Mouse (Mus musculus): ENCODE results near the gene Mcf2l. TPM values are rescaled to one million over a fixed set of nuclear protein-coding genes. Genes with fewer than 3 reads are reported as not detected.

Mcf2l gene
- polyA plus RNA-seq, 1 experiment: 57.7 TPM

DNA sequence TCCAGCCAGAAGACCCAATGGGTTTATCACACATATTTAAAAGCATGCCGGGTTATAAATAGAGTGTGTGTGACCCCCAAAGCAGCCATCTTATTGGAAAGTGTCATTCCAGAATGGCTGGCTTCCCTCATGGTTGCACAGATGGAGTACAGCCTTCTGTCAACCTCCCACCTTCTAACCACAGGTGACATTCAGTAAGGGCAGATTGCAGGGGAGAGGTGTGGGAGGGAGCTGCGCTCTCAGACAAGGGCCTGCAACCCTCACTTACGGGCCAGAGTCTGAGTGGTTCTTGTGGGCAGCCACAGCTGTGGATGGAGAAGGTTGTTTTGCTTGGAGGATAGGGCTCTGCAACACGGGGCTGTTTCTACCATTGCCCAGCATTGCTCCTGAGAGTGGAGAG lies 47.0 kb downstream of the Mcf2l start:
- TF ChIP-seq GATA1 (IDR thresholded peaks at IDR 0.05; ENCODE audit: borderline replicate concordance, low read length) (no peak), FLI1 (IDR thresholded peaks at IDR 0.05; ENCODE audit: low read length) (no peak)
- peaks cover 5% of the 10 kb centered on the region; the same call in 1 of the 2 replicates for H3K9me3 ChIP-seq
- peaks cover 66% of the 10 kb centered on the region for H3K4me1 ChIP-seq
- no peak overlapping the region for H3K4me3 ChIP-seq (replicated peaks)
- peaks cover 49% of the 10 kb centered on the region for H3K27me3 ChIP-seq (replicated peaks)
- peaks cover 26% of the 10 kb centered on the region for H3K36me3 ChIP-seq (replicated peaks; ENCODE audit: low read length)

DNA sequence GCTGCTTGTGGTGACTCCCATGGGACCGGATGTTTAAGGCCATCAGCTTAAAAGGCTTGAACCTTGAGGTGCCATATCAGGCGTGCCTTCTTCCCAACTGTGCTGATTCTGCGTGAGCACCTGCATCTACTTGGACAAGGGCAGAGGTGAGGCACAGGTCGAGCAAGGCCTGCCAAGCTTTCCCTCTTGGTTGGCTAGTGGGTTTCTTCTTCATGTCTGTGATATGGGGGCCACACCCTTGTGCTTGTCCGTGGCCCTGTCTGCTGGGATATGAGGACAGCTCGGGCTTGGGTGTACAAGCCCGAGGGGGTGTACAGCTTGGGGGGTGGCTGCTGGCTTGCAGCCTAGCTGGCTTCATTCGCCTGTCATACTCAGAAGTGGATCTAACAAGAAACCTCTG lies 51.4 kb downstream of the Mcf2l start:
- Histone ChIP-seq H3K4me1 (peaks cover 79% of the 10 kb centered on the region), H3K27me3 (replicated peaks) (peaks cover 31% of the 10 kb centered on the region), H3K4me3 (replicated peaks) (no peak overlapping the region), H3K9me3 (peaks cover 5% of the 10 kb centered on the region; the same call in 1 of the 2 replicates), H3K36me3 (replicated peaks; ENCODE audit: low read length) (peaks cover 47% of the 10 kb centered on the region)
- TF ChIP-seq GATA1 (IDR thresholded peaks at IDR 0.05; ENCODE audit: borderline replicate concordance, low read length) (no peak), FLI1 (IDR thresholded peaks at IDR 0.05; ENCODE audit: low read length) (no peak)

DNA sequence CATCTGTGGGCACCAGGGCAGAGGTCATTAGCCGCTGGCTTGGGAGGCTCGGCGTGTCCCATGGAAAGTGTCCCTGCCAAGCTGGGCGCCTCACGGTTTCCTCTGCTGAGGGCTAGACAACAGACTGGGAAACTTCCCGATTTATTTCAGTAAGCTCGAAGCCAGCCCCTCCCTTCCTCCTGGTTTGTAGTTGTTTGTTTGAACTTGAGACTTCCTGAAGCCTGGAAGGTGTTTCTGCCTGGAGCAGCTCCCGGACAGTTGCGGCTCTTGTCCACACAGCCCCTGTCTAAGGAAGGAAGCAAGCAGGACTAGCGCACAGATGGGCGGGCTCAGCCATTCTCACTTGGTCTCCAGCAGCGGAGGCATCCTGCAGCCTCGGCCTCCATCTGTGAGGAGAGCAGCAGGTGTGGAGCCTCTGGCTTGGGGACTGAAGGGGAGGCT lies 52.4 kb downstream of the Mcf2l start:
- no peak overlapping the region for H3K4me3 ChIP-seq (replicated peaks)
- H3K4me1 ChIP-seq: peaks cover 76% of the 10 kb centered on the region
- peaks cover 32% of the 10 kb centered on the region for H3K27me3 ChIP-seq (replicated peaks)
- peaks cover 5% of the 10 kb centered on the region; the same call in 1 of the 2 replicates for H3K9me3 ChIP-seq
- peaks cover 50% of the 10 kb centered on the region for H3K36me3 ChIP-seq (replicated peaks; ENCODE audit: low read length)
- no peak for TF ChIP-seq FLI1 (IDR thresholded peaks at IDR 0.05; ENCODE audit: low read length)
- no peak for TF ChIP-seq GATA1 (IDR thresholded peaks at IDR 0.05; ENCODE audit: borderline replicate concordance, low read length)

DNA sequence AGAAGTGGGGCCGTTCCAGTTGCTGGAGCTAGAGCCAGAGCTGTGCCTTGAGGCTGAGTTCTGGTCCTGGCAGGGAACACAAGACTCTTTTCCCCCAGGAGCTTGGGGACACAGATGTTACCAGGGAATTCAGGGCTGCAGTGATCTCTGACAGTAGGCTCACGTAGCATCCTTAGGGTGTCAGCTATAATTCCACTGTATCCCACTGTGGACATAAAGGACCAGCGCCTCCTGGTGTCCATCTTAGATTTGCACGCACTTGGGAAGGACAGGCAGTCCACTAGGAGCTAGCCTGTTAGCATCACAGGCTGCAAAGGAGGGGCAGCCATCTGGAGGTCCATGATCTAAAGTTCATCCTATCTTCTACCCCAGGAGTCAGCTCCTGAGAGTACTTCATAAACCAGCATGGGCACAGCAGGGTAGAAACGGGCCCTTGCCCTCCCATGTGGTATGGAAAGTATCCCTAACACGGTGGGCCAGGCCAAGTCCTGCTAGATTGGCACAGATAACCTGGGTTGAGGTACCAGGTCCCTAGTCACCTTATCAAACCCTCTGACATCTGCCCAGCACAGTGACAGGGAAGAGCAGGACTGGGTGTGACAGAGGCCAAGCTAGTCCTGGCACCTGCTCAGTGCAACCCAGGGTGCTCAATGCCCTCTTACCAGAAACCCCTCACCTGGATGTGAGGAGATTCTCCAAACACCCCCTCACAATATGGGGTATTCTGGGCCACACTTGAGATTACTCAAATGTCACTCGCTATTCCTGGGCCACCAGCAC lies 53.8 kb downstream of the Mcf2l start:
- H3K27me3 ChIP-seq (replicated peaks): peaks cover 41% of the 10 kb centered on the region
- H3K4me1 ChIP-seq: peaks cover 80% of the 10 kb centered on the region
- TF ChIP-seq FLI1 (IDR thresholded peaks at IDR 0.05; ENCODE audit: low read length) (no peak), GATA1 (IDR thresholded peaks at IDR 0.05; ENCODE audit: borderline replicate concordance, low read length) (no peak)
- H3K36me3 ChIP-seq (replicated peaks; ENCODE audit: low read length): peaks cover 48% of the 10 kb centered on the region
- no peak overlapping the region for H3K4me3 ChIP-seq (replicated peaks)
- peaks cover 5% of the 10 kb centered on the region; the same call in 1 of the 2 replicates for H3K9me3 ChIP-seq

DNA sequence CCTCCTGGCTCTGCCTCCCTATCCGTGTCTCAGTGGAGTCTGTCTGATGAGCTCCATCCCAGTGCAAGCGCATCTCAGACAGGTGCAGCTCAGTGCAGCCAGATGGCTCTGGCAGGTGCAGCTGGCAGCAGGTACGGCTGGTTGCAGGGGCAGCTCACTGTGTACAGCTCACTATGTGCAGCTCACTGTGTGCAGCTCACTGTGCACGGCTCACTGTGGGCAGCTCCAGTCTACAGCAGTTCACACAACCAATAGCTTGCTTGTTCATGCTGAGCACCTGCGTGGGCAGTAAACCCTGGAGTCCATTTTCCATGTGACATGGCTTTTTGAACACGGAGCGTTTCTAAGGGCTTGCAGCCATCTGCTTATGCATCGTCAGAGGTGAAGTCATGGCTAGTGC lies 54.4 kb downstream of the Mcf2l start:
- H3K36me3 ChIP-seq (replicated peaks; ENCODE audit: low read length): peaks cover 48% of the 10 kb centered on the region
- peaks cover 82% of the 10 kb centered on the region for H3K4me1 ChIP-seq
- TF ChIP-seq FLI1 (IDR thresholded peaks at IDR 0.05; ENCODE audit: low read length): no peak
- peaks cover 42% of the 10 kb centered on the region for H3K27me3 ChIP-seq (replicated peaks)
- H3K4me3 ChIP-seq (replicated peaks): peak overlapping the region; percentile 23
- H3K9me3 ChIP-seq: peaks cover 5% of the 10 kb centered on the region; the same call in 1 of the 2 replicates

DNA sequence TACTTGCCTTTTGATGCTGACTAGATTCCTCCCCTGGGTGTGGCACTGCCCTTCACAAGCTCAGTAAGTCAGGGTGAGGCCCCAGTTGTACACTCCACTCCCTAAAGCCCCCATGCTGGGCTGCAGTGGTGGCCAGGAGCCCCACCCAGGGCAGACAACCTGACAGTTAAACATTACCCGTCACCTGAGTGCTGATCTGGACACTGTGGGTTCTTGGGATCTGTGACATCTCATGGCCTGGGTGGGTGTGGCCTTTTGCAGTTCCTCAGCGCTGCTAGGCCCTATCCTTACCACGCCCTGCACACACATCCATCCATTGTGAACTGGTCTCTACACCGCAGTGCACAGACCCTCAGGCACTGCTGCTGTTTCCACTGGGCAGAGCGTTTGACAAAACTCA lies 55.3 kb downstream of the Mcf2l start:
- peaks cover 36% of the 10 kb centered on the region for H3K27me3 ChIP-seq (replicated peaks)
- no peak for TF ChIP-seq FLI1 (IDR thresholded peaks at IDR 0.05; ENCODE audit: low read length)
- TF ChIP-seq GATA1 (IDR thresholded peaks at IDR 0.05; ENCODE audit: borderline replicate concordance, low read length): no peak
- H3K9me3 ChIP-seq: peaks cover under 1% of the 10 kb centered on the region; the same call in 1 of the 2 replicates
- H3K4me1 ChIP-seq: peaks cover 83% of the 10 kb centered on the region
- H3K36me3 ChIP-seq (replicated peaks; ENCODE audit: low read length): peaks cover 45% of the 10 kb centered on the region
- no peak overlapping the region for H3K4me3 ChIP-seq (replicated peaks)

DNA sequence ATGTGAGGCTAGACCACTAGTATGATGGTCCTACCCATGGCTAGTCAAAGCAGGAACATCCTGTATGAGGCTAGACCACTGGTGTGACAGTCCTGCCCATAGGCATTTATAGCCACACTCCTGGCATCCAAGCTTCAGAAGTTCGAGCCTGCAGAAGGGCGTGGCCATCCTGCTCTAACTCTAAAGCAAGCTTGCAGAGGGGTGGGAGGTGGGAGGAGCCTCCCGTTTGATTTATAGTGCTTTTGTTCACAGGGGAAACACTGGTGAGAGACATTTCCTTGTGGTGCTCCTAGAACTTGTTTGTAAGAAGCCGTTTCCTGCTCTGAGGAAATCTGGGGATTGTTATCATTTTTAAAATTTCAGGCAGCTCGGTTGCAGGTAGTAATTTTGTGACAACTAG lies 56.7 kb downstream of the Mcf2l start:
- H3K4me3 ChIP-seq (replicated peaks): no peak overlapping the region
- H3K4me1 ChIP-seq: peaks cover 88% of the 10 kb centered on the region
- peaks cover 39% of the 10 kb centered on the region for H3K36me3 ChIP-seq (replicated peaks; ENCODE audit: low read length)
- TF ChIP-seq FLI1 (IDR thresholded peaks at IDR 0.05; ENCODE audit: low read length): no peak
- TF ChIP-seq GATA1 (IDR thresholded peaks at IDR 0.05; ENCODE audit: borderline replicate concordance, low read length): no peak
- H3K27me3 ChIP-seq (replicated peaks): peaks cover 30% of the 10 kb centered on the region
- no peaks in the 10 kb centered on the region for H3K9me3 ChIP-seq

DNA sequence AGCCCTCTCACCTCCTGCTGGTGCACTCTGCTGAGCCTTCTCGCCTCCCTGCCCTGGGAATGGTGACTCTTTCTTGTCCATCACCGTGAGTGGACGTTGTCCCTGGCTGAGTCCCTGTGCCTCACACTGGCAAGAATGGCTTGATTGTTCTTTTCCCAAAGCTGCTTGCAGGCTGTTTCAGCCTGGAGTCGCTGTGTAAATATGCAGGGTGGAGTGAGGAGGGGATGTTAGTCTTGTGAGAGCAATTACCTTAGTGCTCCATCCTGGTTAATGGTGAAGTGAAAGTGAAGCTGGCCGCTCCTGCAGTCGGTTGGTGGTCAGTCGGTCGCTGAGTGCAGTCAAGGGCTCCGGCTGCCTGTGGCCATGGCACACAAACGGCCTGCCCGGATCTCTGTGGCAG lies 57.8 kb downstream of the Mcf2l start:
- no peak for TF ChIP-seq GATA1 (IDR thresholded peaks at IDR 0.05; ENCODE audit: borderline replicate concordance, low read length)
- no peak for TF ChIP-seq FLI1 (IDR thresholded peaks at IDR 0.05; ENCODE audit: low read length)
- Histone ChIP-seq H3K4me3 (replicated peaks) (no peak overlapping the region), H3K27me3 (replicated peaks) (peaks cover 22% of the 10 kb centered on the region), H3K9me3 (no peaks in the 10 kb centered on the region), H3K36me3 (replicated peaks; ENCODE audit: low read length) (peaks cover 28% of the 10 kb centered on the region), H3K4me1 (peaks cover 84% of the 10 kb centered on the region)

DNA sequence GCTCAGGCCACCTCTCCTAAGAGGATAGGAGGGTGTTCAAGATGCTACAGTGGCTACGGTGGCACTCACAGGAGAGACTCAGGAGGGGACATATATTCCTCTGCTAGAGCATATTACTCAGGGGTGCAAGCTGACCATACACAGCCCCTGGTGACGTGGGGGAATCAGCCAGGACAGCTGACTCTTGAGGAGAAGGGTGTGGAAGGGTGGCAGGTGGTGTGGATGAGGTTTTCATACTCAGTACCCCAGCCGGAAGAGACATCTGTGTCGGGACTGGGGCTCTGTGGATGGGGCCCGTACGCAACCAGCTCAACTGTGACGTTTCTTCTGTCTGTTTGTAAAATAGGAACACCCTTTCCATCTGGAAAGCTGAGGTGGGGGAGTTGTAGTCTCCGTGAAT lies 58.9 kb downstream of the Mcf2l start:
- Histone ChIP-seq H3K36me3 (replicated peaks; ENCODE audit: low read length) (peaks cover 36% of the 10 kb centered on the region), H3K4me3 (replicated peaks) (no peak overlapping the region), H3K4me1 (peaks cover 86% of the 10 kb centered on the region), H3K9me3 (no peaks in the 10 kb centered on the region), H3K27me3 (replicated peaks) (peaks cover 30% of the 10 kb centered on the region)
- TF ChIP-seq GATA1 (IDR thresholded peaks at IDR 0.05; ENCODE audit: borderline replicate concordance, low read length) (no peak), FLI1 (IDR thresholded peaks at IDR 0.05; ENCODE audit: low read length) (no peak)

DNA sequence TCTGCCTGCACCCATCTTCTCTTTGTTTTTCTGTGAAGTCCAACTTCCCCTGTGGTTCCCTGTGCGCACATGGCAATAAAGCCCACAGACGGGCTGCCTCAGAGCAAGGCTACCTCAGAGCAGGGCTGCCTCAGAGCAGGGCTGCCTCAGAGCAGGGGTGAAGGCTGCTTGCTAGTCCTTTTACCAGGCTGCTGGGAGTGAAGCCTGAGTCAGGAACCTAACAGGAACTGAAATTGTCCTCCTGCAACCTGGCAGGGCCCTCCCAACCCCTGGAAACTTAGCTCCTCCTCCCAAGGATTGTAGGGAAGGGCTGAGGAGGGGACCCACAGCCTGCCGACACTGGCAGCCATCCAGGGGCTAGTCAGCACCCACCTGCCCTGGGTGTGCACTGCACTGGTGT lies 60.2 kb downstream of the Mcf2l start:
- Histone ChIP-seq H3K9me3 (no peaks in the 10 kb centered on the region), H3K27me3 (replicated peaks) (peaks cover 29% of the 10 kb centered on the region), H3K4me3 (replicated peaks) (no peak overlapping the region), H3K36me3 (replicated peaks; ENCODE audit: low read length) (peaks cover 32% of the 10 kb centered on the region), H3K4me1 (peaks cover 79% of the 10 kb centered on the region)
- TF ChIP-seq FLI1 (IDR thresholded peaks at IDR 0.05; ENCODE audit: low read length) (no peak), GATA1 (IDR thresholded peaks at IDR 0.05; ENCODE audit: borderline replicate concordance, low read length) (no peak)

All from megakaryocyte, embryonic 14.5 days (primary cell).